Mouse (Mus musculus) neutrophil, adult 83 days (primary cell): ENCODE data around the gene Desi1. TPM values are rescaled to one million over a fixed set of nuclear protein-coding genes. Genes with fewer than 3 reads are reported as not detected.

Source experiments
- total RNA-seq, 2 experiments: library from RNA; stranded (reverse); gene quantifications; one replicate each; pipeline ENCODE4 v1.2.4; 2023

The Desi1 gene
- 10 to 100 TPM; 22.3 to 23.0 TPM for total RNA-seq

GRCm38 (mm10) chr15:82033762-82034161 lies at the start of gene Desi1:
Gene Desi1, minus strand, starts transcription at chr15:82033862.

GRCm38 (mm10) chr15:82069898-82070297 lies 36.2 kb upstream of the Desi1 start, which contains the start of gene Mei1:
Gene Mei1, plus strand, starts transcription at chr15:82069996.

GRCm38 (mm10) chr15:82058719-82059201 lies 25.1 kb upstream of the Desi1 start, which contains the start of gene 4930407I10Rik:
Gene 4930407I10Rik, plus strand, starts transcription at chr15:82059151.

GRCm38 (mm10) chr15:82047080-82047883 lies 13.6 kb upstream of the Desi1 start, which contains the start of gene Snu13:
Gene Snu13, minus strand, starts transcription at chr15:82047598.

GRCm38 (mm10) chr15:81987646-81988045 lies 46.0 kb downstream of the Desi1 start, which contains the start of gene Xrcc6:
Gene Xrcc6, plus strand, starts transcription at chr15:81987835.

GRCm38 (mm10) chr15:81980321-81980720 lies 53.3 kb downstream of the Desi1 start, which contains the start of gene 1700029P11Rik:
Gene 1700029P11Rik, plus strand, starts transcription at chr15:81980540.

DNA sequence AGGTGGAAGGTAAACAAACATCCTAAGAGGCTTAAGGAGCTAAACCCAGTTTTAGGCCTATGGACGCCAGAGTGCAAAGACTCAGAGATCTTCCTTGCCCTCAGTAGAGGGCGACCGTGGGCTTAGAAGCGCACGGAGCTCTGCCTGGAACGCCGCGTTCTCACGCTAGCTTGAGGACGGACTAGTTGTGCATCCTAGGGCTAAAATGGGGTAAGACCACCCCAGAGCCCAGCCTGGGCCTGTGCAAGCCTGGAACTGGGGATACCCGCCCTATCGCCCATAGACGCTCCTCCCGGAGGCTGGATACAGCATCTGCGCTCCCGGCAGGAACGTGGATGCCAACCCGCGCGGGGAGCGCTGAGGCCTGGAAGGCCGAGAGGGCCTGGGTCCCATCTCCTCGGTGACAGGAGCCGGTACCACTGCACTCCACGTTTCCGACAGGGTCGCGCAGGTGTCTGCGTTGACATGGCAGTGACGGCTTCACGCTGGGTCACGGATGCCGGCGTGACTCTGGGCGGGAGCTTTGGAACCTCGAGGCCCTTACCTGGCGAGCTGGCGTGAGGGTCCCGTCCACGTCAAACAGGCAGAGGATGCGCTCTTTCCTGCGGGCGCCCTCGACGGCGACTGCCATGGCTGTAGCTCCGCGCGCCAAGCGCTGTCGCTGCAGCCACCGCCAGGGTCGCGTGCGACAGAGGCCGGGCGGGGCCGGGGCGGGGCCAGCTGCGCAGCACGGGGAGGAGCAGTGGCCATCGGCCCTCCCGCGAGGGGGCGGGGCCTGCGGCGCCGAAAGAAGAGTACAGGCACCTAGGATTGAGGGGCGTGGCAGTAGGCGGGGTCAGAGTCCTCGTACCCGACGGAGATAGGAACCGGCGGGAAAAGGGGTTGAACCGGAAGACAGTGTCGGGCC lies 73.2 kb downstream of the Desi1 start, which contains the start of gene Pmm1:
Gene Pmm1 (minus strand): TSS at position 760 of the 907 bp plus-strand sequence.

Other genes starting within 250 kb of the Desi1 start
- gene Tef, start 231.4 kb downstream of the Desi1 start, total RNA-seq, result 1 to 10 TPM; 4.0 to 4.2 TPM
- 10 to 100 TPM; 38.2 to 38.7 TPM for gene Tob2, start 175.1 kb downstream of the Desi1 start, total RNA-seq
- gene Phf5a, start 162.0 kb downstream of the Desi1 start, total RNA-seq, result 10 to 100 TPM; 38.0 to 51.5 TPM
- 10 to 100 TPM; 79.6 to 98.5 TPM for gene Aco2, start 161.6 kb downstream of the Desi1 start, total RNA-seq
- gene Polr3h, start 107.6 kb downstream of the Desi1 start, total RNA-seq, result 1 to 10 TPM; 5.6 to 6.1 TPM
- gene Csdc2, start 97.1 kb downstream of the Desi1 start, total RNA-seq, result not detected
- 10 to 100 TPM; 33.5 to 41.0 TPM for gene Pmm1, start 72.9 kb downstream of the Desi1 start, total RNA-seq
- not detected for gene 1700029P11Rik, start 53.3 kb downstream of the Desi1 start, total RNA-seq
- gene Xrcc6, start 46.0 kb downstream of the Desi1 start, total RNA-seq, result 10 to 100 TPM; 23.1 to 24.6 TPM
- 10 to 100 TPM; 46.9 to 48.5 TPM for gene Snu13, start 13.7 kb upstream of the Desi1 start, total RNA-seq
- not detected for gene 4930407I10Rik, start 25.3 kb upstream of the Desi1 start, total RNA-seq
- gene Mei1, start 36.1 kb upstream of the Desi1 start, total RNA-seq, result under 1 TPM; 0.11 to 0.18 TPM
- 10 to 100 TPM in 1 of 2 experiments, 1 to 10 TPM in 1; 9.4 to 12.5 TPM for gene Ccdc134, start 94.1 kb upstream of the Desi1 start, total RNA-seq
- gene Srebf2, start 113.3 kb upstream of the Desi1 start, total RNA-seq, result 10 to 100 TPM; 56.0 to 67.1 TPM
- under 1 TPM in 1 of 2 experiments, not detected in 1; 0.31 TPM for gene Shisa8, start 179.0 kb upstream of the Desi1 start, total RNA-seq
- gene Tnfrsf13c, start 190.5 kb upstream of the Desi1 start, total RNA-seq, result 1 to 10 TPM; 1.2 to 2.0 TPM
- 10 to 100 TPM; 11.3 to 21.3 TPM for gene Cenpm, start 210.9 kb upstream of the Desi1 start, total RNA-seq
- not detected for gene 1500009C09Rik, start 218.5 kb upstream of the Desi1 start, total RNA-seq
- gene Sept3, start 241.0 kb upstream of the Desi1 start, total RNA-seq, result not detected